Mouse (Mus musculus) neural tube, embryonic 14.5 days (tissue): ENCODE results near the gene Tdo2. TPM values are rescaled to one million over a fixed set of nuclear protein-coding genes. Genes with fewer than 3 reads are reported as not detected.

ENCODE experiments used
- ATAC-seq: fragments of 200-750 bp; cut with Nextera tagmentation; 2 replicates; pipeline ENCODE4 v1.8.0; 2017; ENCODE audit warnings: low read depth, mild to moderate bottlenecking, moderate TSS enrichment, moderate library complexity
- H3K27ac ChIP-seq: fragments of 300-500 bp; sonication (generic); 2 replicates; pipeline ENCODE4 v1.5.1; 2014; ENCODE audit warnings: low read depth, mild to moderate bottlenecking, control low read depth, low read length, moderate library complexity, mixed read lengths
- H3K27me3 ChIP-seq: fragments of 300-500 bp; sonication (generic); 2 replicates; pipeline ENCODE4 v1.6.1; 2014; ENCODE audit warnings: low read length; ENCODE audit not compliant: control insufficient read depth, insufficient read depth
- H3K36me3 ChIP-seq: fragments of 300-500 bp; sonication (generic); 2 replicates; pipeline ENCODE4 v1.6.1; 2014; ENCODE audit warnings: low read length, mixed read lengths; ENCODE audit not compliant: control insufficient read depth, insufficient read depth
- H3K4me1 ChIP-seq: fragments of 300-500 bp; sonication (generic); 2 replicates; pipeline ENCODE4 v1.6.1; 2014; ENCODE audit warnings: low read length; ENCODE audit not compliant: control insufficient read depth, insufficient read depth
- H3K4me2 ChIP-seq: fragments of 300-500 bp; sonication (generic); 2 replicates; pipeline ENCODE4 v1.6.1; 2014; ENCODE audit warnings: mild to moderate bottlenecking, low read depth, low read length, control low read depth
- H3K4me3 ChIP-seq: fragments of 300-500 bp; sonication (generic); 2 replicates; pipeline ENCODE4 v1.5.1; 2014; ENCODE audit warnings: low read depth, low read length, control low read depth, mixed read lengths
- H3K9ac ChIP-seq: fragments of 300-500 bp; sonication (generic); replicated peaks from 2 replicates; pipeline ENCODE4 v1.6.1; 2014; ENCODE audit warnings: low read depth, mild to moderate bottlenecking, control low read depth, low read length, mixed read lengths
- H3K9me3 ChIP-seq: fragments of 300-500 bp; sonication (generic); 2 replicates; pipeline ENCODE4 v1.6.1; 2016; ENCODE audit warnings: low read length; ENCODE audit not compliant: control insufficient read depth
- WGBS: fragments of 180-500 bp; shearing (Covaris S2); extraction: QIAGEN DNeasy Blood & Tissue Kit; methylation state at CpG from one replicate; pipeline ENCODE4 v1.1.7; 2014; 5-methylcytosine and 5-hydroxymethylcytosine counted together
- polyA plus RNA-seq: library from polyadenylated mRNA; unstranded; fragments of >200 nt; fragmentation: Nextera tagmentation; extraction: Ambion mirVana; gene quantifications from 2 replicates; pipeline ENCODE4 v1.2.1, GENCODE M21; 2014

Tdo2 gene
- polyA plus RNA-seq, 1 experiment from 2014 or later: 0.15 TPM

DNA sequence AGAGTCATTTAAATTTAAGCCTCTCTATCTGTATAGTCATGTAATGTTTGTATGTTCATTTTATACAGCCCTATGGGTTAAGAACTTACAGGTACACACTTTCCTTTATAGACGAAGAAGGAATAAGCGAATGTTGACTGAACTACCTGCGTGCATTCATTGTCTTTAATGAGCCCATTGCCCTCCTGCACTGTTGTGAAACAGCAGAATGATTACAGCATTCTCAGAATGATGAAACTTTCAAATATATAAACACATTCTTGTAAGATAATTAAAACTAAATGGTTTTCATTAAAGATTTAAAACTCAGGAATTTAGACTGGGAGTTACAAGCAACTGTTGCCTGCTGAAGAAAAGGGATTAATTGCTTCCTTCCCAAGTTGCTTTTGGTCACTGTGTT, 11.6 kb upstream of the Tdo2 start:
- 96% methylated on average over 3 of the region's 3 CpGs for WGBS

DNA sequence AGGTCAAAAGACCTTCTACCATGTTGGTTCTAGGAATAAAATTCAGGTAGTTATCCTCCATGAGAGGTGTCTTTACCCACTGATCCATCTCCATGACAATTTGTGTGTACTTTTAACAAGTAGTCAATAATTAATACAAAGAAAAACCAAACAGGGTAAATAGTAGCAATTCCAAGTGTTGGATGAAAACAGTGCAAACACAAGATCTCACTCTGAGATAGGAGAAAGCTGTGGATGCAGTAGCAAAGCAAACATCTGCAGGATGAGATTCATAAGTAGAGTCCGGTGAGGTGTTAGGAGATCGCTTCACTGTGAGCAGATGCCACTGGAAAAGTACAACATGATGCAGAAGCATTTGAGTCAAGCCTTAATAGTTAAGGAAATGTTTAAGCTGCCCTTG, 10.1 kb upstream of the Tdo2 start:
- no peak overlapping the region for H3K4me3 ChIP-seq
- no peak overlapping the region for H3K4me2 ChIP-seq
- H3K36me3 ChIP-seq: no peaks in the 10 kb centered on the region
- H3K9ac ChIP-seq: no peak overlapping the region
- H3K4me1 ChIP-seq: no peaks in the 10 kb centered on the region
- H3K27ac ChIP-seq: no peak overlapping the region
- WGBS: 96% methylated on average over 2 of the region's 2 CpGs
- H3K9me3 ChIP-seq: no peaks in the 10 kb centered on the region
- ATAC-seq: no peak
- no peaks in the 10 kb centered on the region for H3K27me3 ChIP-seq

More for the DNA sequence above, 11.6 kb upstream of the Tdo2 start:
- Histone ChIP-seq H3K36me3 (no peaks in the 10 kb centered on the region), H3K4me2 (no peak overlapping the region), H3K9me3 (no peaks in the 10 kb centered on the region), H3K4me1 (no peaks in the 10 kb centered on the region), H3K4me3 (no peak overlapping the region), H3K9ac (no peak overlapping the region), H3K27ac (no peak overlapping the region), H3K27me3 (no peaks in the 10 kb centered on the region)
- no peak for ATAC-seq

DNA sequence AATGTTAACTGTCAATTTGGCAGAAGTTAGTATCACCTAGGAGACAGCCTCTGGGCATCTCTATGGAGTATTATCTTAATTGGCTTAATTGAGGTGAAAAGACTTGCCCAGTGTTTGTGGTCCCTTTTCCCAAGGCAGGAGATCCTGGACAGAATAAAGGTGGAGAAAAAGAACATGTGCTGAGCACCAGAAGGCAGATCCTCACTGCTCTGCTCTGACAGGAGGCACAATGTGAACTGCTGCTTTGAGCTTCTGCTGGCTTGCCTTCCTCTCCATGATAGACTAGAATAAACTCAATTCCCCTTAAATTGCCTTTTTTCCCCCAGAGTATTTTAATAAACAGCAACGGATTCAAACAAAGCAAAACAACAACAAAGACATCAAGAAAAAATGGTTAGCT, 9.1 kb upstream of the Tdo2 start:
- H3K36me3 ChIP-seq: no peaks in the 10 kb centered on the region
- H3K4me1 ChIP-seq: no peaks in the 10 kb centered on the region
- 58% methylated on average over 1 of the region's 1 CpGs for WGBS
- H3K4me3 ChIP-seq: no peak overlapping the region
- no peak overlapping the region for H3K4me2 ChIP-seq
- H3K27me3 ChIP-seq: no peaks in the 10 kb centered on the region
- no peak for ATAC-seq
- no peaks in the 10 kb centered on the region for H3K9me3 ChIP-seq
- H3K27ac ChIP-seq: no peak overlapping the region
- no peak overlapping the region for H3K9ac ChIP-seq

DNA sequence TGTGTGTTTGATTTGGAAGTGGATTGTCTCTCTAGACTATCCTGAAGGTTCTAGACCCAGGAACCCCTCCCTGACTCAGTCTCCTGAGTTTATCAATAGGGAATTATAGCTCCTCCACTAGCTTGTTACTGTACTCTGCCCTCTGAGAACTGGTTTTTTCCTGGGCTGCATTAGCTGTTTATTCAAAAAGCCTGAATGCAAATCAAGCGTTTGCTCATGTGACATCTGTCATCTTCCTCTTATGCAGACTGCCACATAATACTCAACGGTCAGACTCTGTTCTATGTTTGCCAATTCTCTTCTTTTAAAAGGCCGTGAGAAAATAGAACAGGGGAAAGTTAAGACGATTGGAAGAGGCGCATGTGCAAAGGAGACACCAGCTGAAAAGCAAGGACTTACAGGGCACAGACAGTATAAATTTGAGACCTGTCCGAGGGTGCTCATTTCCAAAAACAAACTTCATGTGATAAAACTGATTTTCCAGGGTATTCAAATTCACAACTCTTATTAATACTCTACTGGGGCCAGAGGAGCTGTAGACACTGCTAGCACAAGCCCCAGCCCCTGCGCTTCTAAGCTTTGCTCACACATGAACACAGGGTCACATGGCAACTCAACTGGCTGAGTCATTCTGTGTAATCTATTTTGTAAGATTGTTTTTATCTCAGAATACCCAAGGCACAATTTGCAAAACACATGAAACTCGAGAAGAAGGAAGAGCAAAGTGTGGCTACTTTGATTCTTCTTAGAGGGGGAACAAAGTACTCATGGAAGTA, 7.3 kb upstream of the Tdo2 start:
- Histone ChIP-seq H3K9me3 (no peaks in the 10 kb centered on the region), H3K27ac (no peak overlapping the region), H3K9ac (no peak overlapping the region), H3K27me3 (no peaks in the 10 kb centered on the region), H3K4me2 (no peak overlapping the region), H3K36me3 (no peaks in the 10 kb centered on the region), H3K4me3 (no peak overlapping the region), H3K4me1 (no peaks in the 10 kb centered on the region)
- 87% methylated on average over 8 of the region's 8 CpGs for WGBS
- ATAC-seq: no peak

DNA sequence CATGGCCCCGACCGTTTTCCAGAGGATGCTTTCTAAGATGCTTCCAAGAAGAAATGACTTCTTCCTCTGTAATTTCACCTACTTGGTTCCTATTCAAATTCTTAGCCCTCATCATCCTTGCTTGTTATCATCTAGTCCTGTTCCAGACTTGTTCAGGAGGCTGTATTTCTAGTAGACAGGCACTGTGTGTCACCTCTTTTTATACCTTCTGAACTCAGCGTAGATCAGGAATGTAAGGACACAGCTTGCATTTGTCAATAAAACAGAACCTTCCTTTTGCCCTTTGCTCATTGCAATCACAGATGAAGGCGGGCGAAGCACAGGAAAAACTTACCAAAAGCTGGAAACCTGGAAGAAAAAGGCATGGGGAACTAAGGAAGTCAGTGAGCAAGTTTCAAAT, 6.0 kb upstream of the Tdo2 start, which contains the start of gene Asic5:
Gene Asic5 (plus strand): TSS at position 301 of the 400 bp plus-strand sequence.
- no peak for ATAC-seq
- Histone ChIP-seq H3K9me3 (no peaks in the 10 kb centered on the region), H3K36me3 (no peaks in the 10 kb centered on the region), H3K4me1 (no peaks in the 10 kb centered on the region), H3K4me2 (no peak within 1 kb of the TSS), H3K9ac (no peak within 1 kb of the TSS), H3K27ac (no peak within 1 kb of the TSS), H3K27me3 (no peaks in the 10 kb centered on the region), H3K4me3 (no peak within 1 kb of the TSS)
- 89% methylated on average over 5 of the region's 5 CpGs for WGBS

DNA sequence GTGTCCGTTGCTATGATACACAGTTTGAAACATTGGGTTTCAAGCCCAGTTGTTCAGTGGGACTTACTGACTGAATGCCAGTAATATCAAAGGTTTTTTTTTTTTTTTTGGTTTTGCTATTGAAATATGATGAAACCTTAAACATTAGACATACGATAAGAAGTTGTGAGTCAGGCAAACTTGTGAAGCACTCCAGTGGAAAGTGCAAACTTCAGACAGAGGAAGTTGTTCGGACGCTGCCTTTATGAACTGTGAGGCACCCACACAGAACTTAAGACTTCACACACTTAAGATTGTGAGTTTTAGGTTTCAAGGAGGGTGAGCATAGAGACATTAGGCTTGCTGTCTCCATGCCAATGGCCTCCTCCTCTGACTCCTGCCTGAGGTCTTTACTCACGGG, 5.6 kb upstream of the Tdo2 start:
- H3K36me3 ChIP-seq: no peaks in the 10 kb centered on the region
- 95% methylated on average over 5 of the region's 5 CpGs for WGBS
- no peak overlapping the region for H3K4me2 ChIP-seq
- H3K4me1 ChIP-seq: no peaks in the 10 kb centered on the region
- no peak overlapping the region for H3K4me3 ChIP-seq
- H3K9ac ChIP-seq: no peak overlapping the region
- H3K27me3 ChIP-seq: no peaks in the 10 kb centered on the region
- H3K27ac ChIP-seq: no peak overlapping the region
- no peaks in the 10 kb centered on the region for H3K9me3 ChIP-seq
- no peak for ATAC-seq

DNA sequence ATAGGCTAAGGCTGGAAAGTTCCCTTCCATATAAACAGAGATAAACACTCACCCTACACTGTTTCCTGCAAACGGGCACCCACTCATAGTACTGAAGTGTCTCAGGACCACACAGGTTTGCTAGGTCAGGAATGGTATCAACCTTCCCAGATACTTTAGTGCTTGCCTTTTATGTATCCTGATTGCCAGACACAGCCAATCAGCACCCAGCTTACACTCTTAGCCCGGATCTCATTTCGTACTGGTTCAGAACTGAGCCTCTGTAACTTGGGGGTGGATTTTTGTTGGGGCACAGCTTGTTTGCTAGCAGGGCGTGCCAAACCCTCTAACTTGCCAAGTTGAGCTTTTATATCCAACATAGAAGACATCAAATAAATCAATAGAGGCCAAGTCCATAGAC, 395 bp downstream of the Tdo2 start:
- Histone ChIP-seq H3K4me1 (no peaks in the 10 kb centered on the region), H3K27me3 (no peaks in the 10 kb centered on the region), H3K4me2 (no peak overlapping the region), H3K4me3 (no peak overlapping the region), H3K9ac (no peak overlapping the region), H3K27ac (no peak overlapping the region), H3K36me3 (no peaks in the 10 kb centered on the region), H3K9me3 (no peaks in the 10 kb centered on the region)
- WGBS: 81% methylated on average over 4 of the region's 4 CpGs
- ATAC-seq: no peak

DNA sequence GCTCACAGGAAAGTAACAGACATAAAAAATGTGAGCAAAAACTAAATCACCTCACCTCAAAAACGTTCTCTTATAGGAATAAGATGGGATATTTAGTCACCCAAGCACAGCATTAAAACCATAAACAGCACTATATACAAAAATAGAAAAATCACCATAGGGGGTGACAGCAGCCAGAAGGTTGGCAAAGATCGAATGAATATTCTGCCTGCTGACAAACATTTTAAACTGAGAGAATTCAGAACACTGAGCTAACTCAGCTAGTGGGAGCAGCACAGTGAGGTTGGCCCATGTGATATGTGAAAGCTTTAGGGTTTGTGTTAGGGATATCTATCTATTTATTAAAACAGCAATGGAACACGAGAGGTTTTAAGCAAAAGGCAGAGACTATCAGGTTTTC, 11.4 kb downstream of the Tdo2 start:
- Histone ChIP-seq H3K27me3 (no peaks in the 10 kb centered on the region), H3K4me2 (no peak overlapping the region), H3K9ac (no peak overlapping the region), H3K36me3 (no peaks in the 10 kb centered on the region), H3K9me3 (no peaks in the 10 kb centered on the region), H3K4me3 (no peak overlapping the region), H3K27ac (no peak overlapping the region), H3K4me1 (no peaks in the 10 kb centered on the region)
- WGBS: 71% methylated on average over 3 of the region's 3 CpGs
- no peak for ATAC-seq

DNA sequence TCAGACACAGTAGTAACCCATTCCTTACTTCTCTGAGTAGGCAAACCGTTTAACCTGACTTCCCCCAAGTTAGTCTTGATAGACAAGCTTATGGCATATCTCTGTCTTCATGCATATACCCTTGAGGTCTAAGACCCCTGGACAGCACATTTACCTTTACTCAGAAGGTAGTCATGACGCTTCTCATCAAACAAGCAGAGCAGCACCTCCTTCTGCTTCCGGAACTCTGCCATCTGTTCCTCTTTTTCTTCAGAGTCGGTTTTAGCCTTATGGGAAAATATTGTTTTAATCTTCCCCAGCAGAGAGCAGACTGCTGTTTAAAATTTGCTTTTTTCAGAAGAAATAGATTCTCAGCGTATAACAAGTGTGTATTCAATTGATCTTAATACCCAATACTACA, 12.2 kb downstream of the Tdo2 start:
- no peak for ATAC-seq
- WGBS: 78% methylated on average over 5 of the region's 5 CpGs
- H3K9me3 ChIP-seq: no peaks in the 10 kb centered on the region
- no peaks in the 10 kb centered on the region for H3K4me1 ChIP-seq
- H3K36me3 ChIP-seq: no peaks in the 10 kb centered on the region
- no peaks in the 10 kb centered on the region for H3K27me3 ChIP-seq
- no peak overlapping the region for H3K27ac ChIP-seq
- H3K4me3 ChIP-seq: no peak overlapping the region
- H3K9ac ChIP-seq: no peak overlapping the region
- no peak overlapping the region for H3K4me2 ChIP-seq
